Comparison of ENCODE assay signal across 8 mouse cellular contexts in the genomic region with DNA sequence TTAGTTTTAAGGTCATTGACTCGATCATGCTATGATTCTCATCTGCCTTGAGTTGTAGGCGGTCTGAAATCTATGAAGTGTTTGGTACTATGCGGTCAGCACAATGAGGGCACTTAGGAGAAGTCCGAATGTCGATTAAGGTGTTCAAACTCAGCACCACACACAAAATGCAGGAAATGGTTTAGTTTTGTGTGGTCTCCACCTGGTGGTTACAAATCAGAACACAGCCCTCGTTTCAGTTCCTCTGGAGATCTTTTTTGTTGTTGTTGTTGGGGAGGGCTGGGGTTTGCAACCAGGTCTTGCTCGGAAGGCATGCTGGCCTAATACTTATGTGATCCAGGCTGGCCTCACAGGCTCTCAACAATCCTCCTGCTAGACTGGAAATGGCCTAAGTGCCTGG. TPM values are rescaled to one million over a fixed set of nuclear protein-coding genes. Genes with fewer than 3 reads are reported as not detected.
A peak's percentile ranks its signal among the peaks of the same experiment; 100 is the strongest.
DNase-seq lines count a peak whose midpoint lies in the region; ATAC-seq lines count a peak whose summit lies in the region.

No protein-coding gene starts in this region.

- no peak overlapping the region for H3K4me2 ChIP-seq in midbrain, embryonic 11.5 days

- H3K4me1 ChIP-seq in midbrain, embryonic 11.5 days (ENCODE audit: control insufficient read depth, insufficient read depth, low read length) = no peaks in the 10 kb centered on the region
- no peaks in the 10 kb centered on the region for H3K4me1 ChIP-seq in midbrain, embryonic 10.5 days

- H3K27me3 ChIP-seq in midbrain, embryonic 11.5 days (ENCODE audit: control insufficient read depth, insufficient read depth, low read length) = no peaks in the 10 kb centered on the region
- no peaks in the 10 kb centered on the region for H3K27me3 ChIP-seq in midbrain, embryonic 10.5 days (ENCODE audit: low read depth, poor library complexity, severe bottlenecking)

- DNase-seq in embryo, embryonic 10 days (ENCODE audit: low spot score) = peak; percentile 12
- DNase-seq in embryo, embryonic 9.5 days (ENCODE audit: extremely low spot score) = no peak
- peak; percentile 84 for DNase-seq in midbrain, embryonic 11.5 days (ENCODE audit: low spot score, missing footprints)
- DNase-seq in midbrain, embryonic 10.5 days (ENCODE audit: low spot score) = no peak
- peak; percentile 46 to 63 for DNase-seq in cerebellum, postnatal 10 days
- DNase-seq in layer of hippocampus, postnatal 10 days (ENCODE audit: low spot score in 2 of 2) = peak; percentile 51
- DNase-seq in retina, embryonic 14.5 days (ENCODE audit: low spot score) = peak; percentile 43
- DNase-seq in gastrocnemius, postnatal 25 days = no peak

- 73% methylated on average over 7 of the region's 7 CpGs for WGBS in midbrain, embryonic 11.5 days
- 76% methylated on average over 7 of the region's 7 CpGs for WGBS in midbrain, embryonic 10.5 days

- no peak for ATAC-seq in midbrain, embryonic 11.5 days (ENCODE audit: low FRiP score)

- H3K36me3 ChIP-seq in midbrain, embryonic 11.5 days (ENCODE audit: control insufficient read depth, insufficient read depth, low read length) = no peaks in the 10 kb centered on the region
- no peaks in the 10 kb centered on the region for H3K36me3 ChIP-seq in midbrain, embryonic 10.5 days

- no peak overlapping the region for H3K4me3 ChIP-seq in midbrain, embryonic 11.5 days (ENCODE audit: low read depth, low read length)
- H3K4me3 ChIP-seq in midbrain, embryonic 10.5 days = no peak overlapping the region

- no peak overlapping the region for H3K9ac ChIP-seq in midbrain, embryonic 11.5 days (ENCODE audit: low read length)

- H3K9me3 ChIP-seq in midbrain, embryonic 11.5 days (ENCODE audit: control insufficient read depth, low read length) = no peaks in the 10 kb centered on the region; the same call in 1 of the 2 replicates
- no peaks in the 10 kb centered on the region for H3K9me3 ChIP-seq in midbrain, embryonic 10.5 days (replicated peaks)

- H3K27ac ChIP-seq in midbrain, embryonic 11.5 days (ENCODE audit: low read depth, low read length) = no peak overlapping the region
- H3K27ac ChIP-seq in midbrain, embryonic 10.5 days (replicated peaks) = no peak overlapping the region

RNA-seq across cellular contexts. Expression of a gene that starts 34.8 kb away (rescaled TPM):
- 62.7 and 68.6 TPM in 2 replicates for polyA plus RNA-seq in midbrain, embryonic 11.5 days (2014; fragmentation: Nextera tagmentation; extraction: Ambion mirVana)
- polyA plus RNA-seq in midbrain, embryonic 10.5 days (2016; fragmentation: Nextera tagmentation; extraction: Ambion mirVana) = 56.0 and 56.3 TPM in 2 replicates
- total RNA-seq in layer of hippocampus, postnatal 10 days (2021) = 10 to 100 TPM; 40.1 to 43.9 TPM
- total RNA-seq in gastrocnemius, postnatal 25 days (2021) = 10 to 100 TPM; 38.7 to 41.2 TPM

RNA-seq across cellular contexts. Expression of a gene that starts 34.9 kb away (rescaled TPM):
- 146 and 148 TPM in 2 replicates for polyA plus RNA-seq in midbrain, embryonic 11.5 days (2014; fragmentation: Nextera tagmentation; extraction: Ambion mirVana)
- polyA plus RNA-seq in midbrain, embryonic 10.5 days (2016; fragmentation: Nextera tagmentation; extraction: Ambion mirVana) = 136 and 143 TPM in 2 replicates
- 10 to 100 TPM; 31.4 to 33.0 TPM for total RNA-seq in layer of hippocampus, postnatal 10 days (2021)
- total RNA-seq in gastrocnemius, postnatal 25 days (2021) = 10 to 100 TPM in 1 of 2 experiments, 1 to 10 TPM in 1; 7.5 to 10.1 TPM

Comparison
In these comparisons a context has a peak if more than half of its experiments do, and no peak if none do; other contexts are left out.
1. DNase-seq: peak in embryo, embryonic 10 days (single experiment), midbrain, embryonic 11.5 days (single experiment), cerebellum, postnatal 10 days (2 of 2), layer of hippocampus, postnatal 10 days (2 of 2) and retina, embryonic 14.5 days (single experiment); none in embryo, embryonic 9.5 days (single experiment), midbrain, embryonic 10.5 days (single experiment) and gastrocnemius, postnatal 25 days (single experiment).